Mouse (Mus musculus) gastrocnemius, adult 2 months (tissue): ENCODE measurements around the gene Plppr3. TPM values are rescaled to one million over a fixed set of nuclear protein-coding genes. Genes with fewer than 3 reads are reported as not detected.

Source experiments
- DNase-seq: peaks from one replicate; pipeline ENCODE4 v3.0.0; 2022
- H3K27ac ChIP-seq: fragments of 200-600 bp; 2 replicates; pipeline ENCODE4 v1.8.1; 2022; ENCODE audit warnings: mild to moderate bottlenecking
- H3K4me3 ChIP-seq: fragments of 200-600 bp; 2 replicates; pipeline ENCODE4 v1.8.1; 2022; ENCODE audit warnings: mild to moderate bottlenecking, moderate library complexity
- CTCF ChIP-seq: fragments of 200-600 bp; IDR thresholded peaks from 2 replicates; pipeline ENCODE4 v1.8.1; 2022; ENCODE audit warnings: antibody characterized with exemption, mild to moderate bottlenecking, moderate library complexity
- intact Hi-C: fragments of 180-260 bp; cut with DNase I; formaldehyde crosslinking; loops from one replicate; pipeline ENCODE4 v1.15.1; 2025
- long read RNA-seq, 2 experiments: library from polyadenylated mRNA; stranded (forward); transcript quantifications; one replicate each; pipeline ENCODE4 v2.0.0; 2021
- total RNA-seq, 2 experiments: library from RNA; stranded (reverse); gene quantifications; 2 replicates each; pipeline ENCODE4 v1.2.3; 2021

Plppr3 gene
- total RNA-seq = under 1 TPM in 1 of 2 experiments, not detected in 1; 0.17 TPM
- long read RNA-seq, experiment 1 = 0 reads
- long read RNA-seq, experiment 2 = 0 reads

GRCm38 (mm10) chr10:79874290-79874862 lies at the start of gene Plppr3, which contains the start of gene Prtn3:
Plppr3 (minus strand) TSS chr10:79874634.
Prtn3 (plus strand) TSS chr10:79874476.
- intact Hi-C loops = no loop called here
- peak; percentile 39 for DNase-seq

DNA sequence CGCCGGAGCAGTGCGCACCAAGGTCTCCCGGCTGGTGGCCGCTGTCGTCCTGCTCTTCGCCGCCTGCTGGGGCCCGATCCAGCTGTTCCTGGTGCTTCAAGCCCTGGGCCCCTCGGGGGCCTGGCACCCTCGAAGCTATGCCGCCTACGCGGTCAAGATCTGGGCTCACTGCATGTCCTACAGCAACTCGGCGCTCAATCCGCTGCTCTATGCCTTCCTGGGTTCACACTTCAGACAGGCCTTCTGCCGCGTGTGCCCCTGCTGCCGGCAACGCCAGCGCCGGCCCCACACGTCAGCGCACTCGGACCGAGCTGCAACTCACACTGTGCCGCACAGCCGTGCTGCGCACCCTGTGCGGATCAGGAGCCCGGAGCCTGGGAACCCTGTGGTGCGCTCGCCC lies 47.1 kb upstream of the Plppr3 start:
- no peak for DNase-seq
- peak overlapping the region; percentile 50 for H3K4me3 ChIP-seq
- intact Hi-C loops = no loop called here
- TF ChIP-seq CTCF = no peak
- no peak overlapping the region for H3K27ac ChIP-seq

More at GRCm38 (mm10) chr10:79874290-79874862, at the start of gene Plppr3, which contains the start of gene Prtn3:
- Histone ChIP-seq H3K4me3 (peak within 1 kb of the TSS; percentile 74), H3K27ac (no peak within 1 kb of the TSS)
- TF ChIP-seq CTCF = no peak

DNA sequence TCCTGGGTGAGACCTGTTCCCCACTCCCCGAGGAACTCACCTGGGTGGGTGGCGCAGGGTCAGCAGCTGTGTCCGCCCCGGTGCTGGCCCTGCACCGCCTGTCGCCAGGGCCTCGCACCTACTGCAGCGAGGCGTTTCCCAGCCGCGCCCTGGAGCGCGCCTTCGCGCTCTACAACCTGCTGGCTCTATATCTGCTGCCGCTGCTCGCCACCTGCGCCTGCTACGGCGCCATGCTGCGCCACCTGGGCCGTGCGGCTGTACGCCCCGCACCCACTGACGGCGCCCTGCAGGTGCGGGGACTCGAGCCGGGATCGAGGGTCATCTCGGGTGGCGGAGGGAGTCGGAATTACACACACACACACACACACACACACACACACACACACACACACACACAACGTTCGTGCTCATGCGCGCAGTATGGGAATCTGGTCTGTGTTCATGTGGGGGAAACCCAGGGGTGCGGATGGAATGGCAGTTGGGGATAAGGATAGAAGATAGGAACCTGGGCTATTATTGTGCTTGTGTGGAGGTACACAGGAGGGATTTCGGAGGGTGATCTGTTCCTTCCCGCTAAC lies 46.6 kb upstream of the Plppr3 start, which contains the start of gene R3hdm4:
R3hdm4 (minus strand) TSS at position 251 of the 578 bp plus-strand sequence.
- intact Hi-C loops = no loop called here
- no peak for TF ChIP-seq CTCF
- peak within 1 kb of the TSS; percentile 50 for H3K4me3 ChIP-seq
- DNase-seq = no peak
- H3K27ac ChIP-seq = no peak within 1 kb of the TSS

DNA sequence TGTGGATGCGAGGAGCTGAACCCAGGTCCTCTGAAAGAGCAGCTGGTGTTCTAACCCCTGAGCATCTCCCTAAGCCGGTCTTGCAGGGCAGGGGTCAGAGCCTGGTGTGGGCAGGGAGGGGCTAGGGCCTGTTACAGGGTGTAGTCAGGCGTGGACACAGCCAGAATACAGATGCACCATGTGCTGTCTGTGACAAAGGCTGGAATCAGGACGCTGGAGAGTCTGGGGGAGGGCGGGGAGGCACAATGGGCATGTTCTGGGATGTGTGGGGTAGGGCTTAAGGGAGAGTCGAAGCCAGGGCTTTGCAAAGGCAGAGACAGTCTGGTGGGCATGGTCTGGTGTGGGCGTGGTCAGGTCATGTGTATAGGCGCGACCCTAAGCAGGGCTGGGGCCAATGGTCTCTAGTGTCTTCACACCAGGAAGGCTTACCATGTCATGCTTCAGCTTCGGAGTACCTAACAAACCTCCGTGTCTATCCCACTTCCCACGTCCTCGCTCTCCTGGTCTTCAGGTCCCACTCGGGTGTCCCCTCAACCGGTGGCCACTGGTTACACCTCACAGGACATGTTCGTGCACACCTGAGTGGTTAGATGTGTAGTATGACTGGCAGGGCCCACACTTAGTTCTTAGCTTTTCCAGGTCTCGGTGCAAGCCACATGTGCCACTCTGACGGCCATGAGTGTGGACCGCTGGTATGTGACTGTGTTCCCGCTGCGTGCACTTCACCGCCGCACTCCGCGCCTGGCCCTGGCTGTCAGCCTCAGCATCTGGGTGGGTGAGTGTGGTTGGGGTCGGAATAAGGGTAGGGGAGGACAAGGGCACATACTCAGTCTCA lies 45.8 kb upstream of the Plppr3 start:
- no peak overlapping the region for H3K27ac ChIP-seq
- intact Hi-C loops = no loop called here
- H3K4me3 ChIP-seq = no peak overlapping the region
- DNase-seq = no peak
- no peak for TF ChIP-seq CTCF

GRCm38 (mm10) chr10:79919251-79919849 lies 44.9 kb upstream of the Plppr3 start:
- no peak overlapping the region for H3K4me3 ChIP-seq
- no peak overlapping the region for H3K27ac ChIP-seq
- no peak for TF ChIP-seq CTCF
- no peak for DNase-seq
- intact Hi-C loops = no loop called here

GRCm38 (mm10) chr10:79918231-79919078 lies 44.0 kb upstream of the Plppr3 start:
- intact Hi-C loops = no loop called here
- Histone ChIP-seq H3K27ac (peak overlapping the region; percentile 35), H3K4me3 (peak overlapping the region; percentile 51)
- no peak for DNase-seq
- TF ChIP-seq CTCF = no peak

GRCm38 (mm10) chr10:79917532-79918100 lies 43.2 kb upstream of the Plppr3 start:
- no peak for TF ChIP-seq CTCF
- intact Hi-C loops = no loop called here
- DNase-seq = no peak
- Histone ChIP-seq H3K27ac (peak overlapping the region; percentile 97), H3K4me3 (peak overlapping the region; percentile 95)

GRCm38 (mm10) chr10:79916808-79917531 lies 42.5 kb upstream of the Plppr3 start, which contains the start of gene Kiss1r:
Kiss1r (plus strand) TSS chr10:79916971.
- intact Hi-C loops = no loop called here
- TF ChIP-seq CTCF = no peak
- Histone ChIP-seq H3K4me3 (peak within 1 kb of the TSS; percentile 95), H3K27ac (peak within 1 kb of the TSS; percentile 97)
- DNase-seq = peak; percentile 93

DNA sequence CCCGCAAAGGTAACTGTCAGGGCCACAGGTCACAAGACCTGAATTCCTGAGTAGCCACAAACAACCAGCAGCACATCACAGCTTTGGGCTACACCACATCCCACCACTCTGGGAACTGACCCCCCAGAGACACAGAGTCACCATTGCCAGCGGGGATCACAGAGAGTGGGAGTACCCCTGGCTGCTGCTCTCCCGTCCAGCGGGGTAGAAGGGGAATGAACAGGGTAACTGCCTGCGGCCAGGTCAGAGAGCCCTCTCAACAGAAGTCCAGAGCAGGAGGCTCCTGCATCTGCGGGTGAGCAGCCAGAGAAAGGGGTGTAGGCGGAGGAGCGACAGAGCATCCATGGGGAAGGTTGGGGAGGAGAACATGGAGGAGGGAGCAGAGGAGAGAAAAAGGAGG lies 41.6 kb upstream of the Plppr3 start:
- TF ChIP-seq CTCF = no peak
- no peak for DNase-seq
- Histone ChIP-seq H3K27ac (peak overlapping the region; percentile 97), H3K4me3 (peak overlapping the region; percentile 95)
- intact Hi-C loops = no loop called here

GRCm38 (mm10) chr10:79914948-79915596 lies 40.6 kb upstream of the Plppr3 start:
- DNase-seq = no peak
- H3K4me3 ChIP-seq = no peak overlapping the region; the same call in 1 of the 2 replicates

More at GRCm38 (mm10) chr10:79914948-79915596, 40.6 kb upstream of the Plppr3 start:
- intact Hi-C loops = no loop called here
- no peak overlapping the region for H3K27ac ChIP-seq
- no peak for TF ChIP-seq CTCF
